Mouse (Mus musculus): ENCODE results near the gene Olfr545. TPM values are rescaled to one million over a fixed set of nuclear protein-coding genes. Genes with fewer than 3 reads are reported as not detected.

Gene Olfr545
- total RNA-seq, 2 experiments from 2014 or later, result not detected

- DNase-seq (ENCODE audit: low spot score in 2 of 2), result no peak
Measured at GRCm38 (mm10) chr7:102479368-102480078, 19.9 kb downstream of the Olfr545 start.

DNA sequence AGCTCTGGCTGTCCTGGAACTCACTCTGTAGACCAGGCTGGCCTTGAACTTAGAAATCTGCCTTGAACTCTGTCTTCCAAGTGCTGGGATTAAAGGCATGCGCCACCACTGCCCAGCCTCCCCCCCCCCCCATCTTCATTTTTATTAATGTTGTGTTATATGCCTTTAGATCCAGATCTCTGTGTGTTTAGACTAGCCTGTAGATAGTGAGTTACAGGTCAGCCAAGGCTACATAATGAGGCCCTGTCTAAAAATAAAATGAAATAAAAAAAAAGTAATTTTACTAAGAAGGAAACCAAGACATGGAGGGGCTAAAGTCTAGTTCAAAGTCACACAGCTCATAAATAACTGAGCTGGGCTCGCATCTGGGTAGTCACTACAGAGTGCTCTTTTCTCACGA, 20.4 kb downstream of the Olfr545 start:
- DNase-seq (ENCODE audit: low spot score in 2 of 2), result no peak

GRCm38 (mm10) chr7:102478425-102478824, 20.9 kb downstream of the Olfr545 start:
- no peak for DNase-seq (ENCODE audit: low spot score in 2 of 2)

DNA sequence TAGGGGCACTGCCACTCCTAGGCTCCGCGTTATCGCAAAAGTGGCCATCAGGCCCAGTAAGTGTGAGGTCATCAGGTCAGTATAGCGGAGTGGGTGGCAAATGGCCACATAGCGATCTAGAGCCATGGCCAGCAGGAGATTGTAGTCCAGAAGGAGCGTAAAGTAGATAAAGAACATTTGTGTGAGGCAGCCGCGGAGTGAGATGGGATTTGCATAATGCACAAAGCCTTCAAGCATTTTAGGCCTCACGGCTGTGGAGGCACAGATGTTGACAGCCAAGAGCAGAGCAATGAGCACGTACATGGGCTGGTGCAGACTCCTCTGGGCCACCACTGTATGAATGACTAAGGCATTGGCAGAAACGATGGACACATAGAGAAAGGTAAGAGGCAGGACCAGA, 22.0 kb downstream of the Olfr545 start:
- no peak for DNase-seq (ENCODE audit: low spot score in 2 of 2)

GRCm38 (mm10) chr7:102476601-102477000, 22.8 kb downstream of the Olfr545 start:
- DNase-seq (ENCODE audit: low spot score in 2 of 2), result no peak

- DNase-seq (ENCODE audit: low spot score in 2 of 2), result no peak
Measured at GRCm38 (mm10) chr7:102472675-102473074, 26.7 kb downstream of the Olfr545 start.

DNA sequence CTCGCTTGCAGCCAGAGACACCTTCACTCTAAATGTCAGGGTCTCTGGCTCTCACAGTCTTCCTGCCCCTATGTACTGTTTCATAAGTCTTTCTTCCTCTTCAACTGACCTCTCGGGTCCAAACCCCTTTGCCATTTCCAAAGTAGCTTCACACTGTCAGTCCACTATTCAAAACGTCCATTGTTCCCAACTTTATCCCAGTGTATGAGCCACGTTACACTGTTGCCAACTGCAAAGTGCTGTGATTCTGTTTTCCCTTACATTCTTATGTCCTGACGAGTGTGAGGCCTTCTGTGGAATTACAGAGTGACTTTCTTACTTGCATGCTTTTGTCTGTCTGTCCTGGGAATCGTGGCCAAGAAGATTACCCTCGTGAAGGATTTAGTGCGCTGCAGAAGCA, 31.8 kb downstream of the Olfr545 start:
- DNase-seq (ENCODE audit: low spot score in 2 of 2), result no peak

DNA sequence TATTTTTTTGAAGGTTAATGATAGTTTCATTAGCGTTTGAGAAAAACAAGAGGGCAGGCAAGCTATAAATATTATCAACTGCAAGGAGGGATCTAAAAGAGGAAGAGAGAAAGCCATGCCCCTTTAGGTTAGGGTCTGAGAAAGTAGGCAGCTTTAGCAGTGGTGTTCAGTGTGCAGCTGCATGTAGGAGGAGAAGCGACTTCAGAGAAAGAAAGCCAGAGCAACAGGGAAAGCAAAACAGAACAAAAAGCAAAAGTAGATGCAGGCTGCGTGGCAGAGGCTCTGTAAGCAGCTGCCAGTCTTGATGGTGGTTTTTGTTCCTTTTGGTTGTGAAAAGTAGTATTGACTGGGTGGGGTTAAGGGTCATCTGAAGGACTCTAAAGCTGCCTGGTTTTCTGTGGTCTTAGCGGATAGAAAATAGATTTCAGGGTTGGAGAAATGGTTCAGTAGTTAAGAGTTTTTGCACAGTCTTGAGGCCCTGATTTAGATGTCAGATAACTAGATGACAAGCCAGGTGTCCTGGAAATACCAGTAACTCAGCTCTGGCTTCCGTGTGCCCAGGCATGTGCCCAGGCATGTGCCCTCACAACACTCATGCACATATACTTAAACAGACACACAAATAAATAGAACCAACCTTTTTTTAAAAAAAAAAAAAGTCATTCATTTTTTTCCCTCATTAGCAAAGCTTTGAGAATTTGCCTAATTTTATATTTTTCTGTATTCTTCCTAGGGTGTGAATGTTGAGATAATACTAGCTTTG, 40.6 kb downstream of the Olfr545 start:
- DNase-seq (ENCODE audit: low spot score in 2 of 2), result no peak

DNA sequence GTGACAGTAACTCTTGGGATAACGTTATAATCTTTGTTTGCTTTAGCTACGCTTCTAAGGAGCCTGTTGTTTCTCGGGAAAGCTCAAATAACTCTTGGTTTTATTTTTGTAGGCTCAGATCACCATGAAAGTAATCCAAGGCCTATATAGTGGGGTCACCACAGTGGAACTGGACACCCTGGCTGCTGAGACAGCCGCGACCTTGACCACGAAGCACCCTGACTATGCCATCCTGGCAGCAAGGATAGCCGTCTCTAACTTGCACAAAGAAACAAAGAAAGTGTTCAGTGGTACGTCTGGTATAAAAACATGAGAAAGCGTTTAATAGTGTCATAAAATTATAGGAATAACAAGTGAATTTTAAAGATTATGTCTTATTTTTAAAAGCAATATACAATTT, 52.9 kb downstream of the Olfr545 start:
- no peak for DNase-seq (ENCODE audit: low spot score in 2 of 2)

GRCm38 (mm10) chr7:102444301-102444700, 55.1 kb downstream of the Olfr545 start:
- DNase-seq (ENCODE audit: low spot score in 2 of 2), result no peak

DNA sequence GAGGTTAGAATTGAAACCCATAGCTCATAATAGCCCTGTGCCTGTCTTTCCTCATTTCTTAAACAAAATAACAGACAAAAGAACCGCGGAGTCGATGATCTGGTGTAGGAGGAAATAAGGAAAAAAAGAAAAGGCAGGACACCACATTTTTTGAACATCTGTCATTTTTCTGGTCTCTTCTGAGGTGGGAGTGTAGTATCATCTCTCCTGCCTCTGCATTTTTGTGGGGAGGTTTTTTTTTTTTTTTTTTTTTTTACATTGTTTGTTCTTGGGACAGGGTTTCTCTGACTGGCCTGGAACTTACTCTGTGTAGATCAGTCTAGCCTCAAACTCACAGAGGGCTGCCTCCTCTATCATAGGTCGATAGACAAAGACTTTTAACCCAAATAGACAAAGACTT, 56.9 kb downstream of the Olfr545 start:
- no peak for DNase-seq (ENCODE audit: low spot score in 2 of 2)

GRCm38 (mm10) chr7:102441657-102442391, 57.5 kb downstream of the Olfr545 start, which contains the start of gene Rrm1:
Gene Rrm1 (plus strand): TSS chr7:102441695.
- DNase-seq (ENCODE audit: low spot score in 2 of 2), result peak; percentile 93 to 98

Other genes starting within 250 kb of the Olfr545 start
- 10 to 100 TPM; 23.4 to 25.8 TPM for gene Rhog, start 243.5 kb downstream of the Olfr545 start, total RNA-seq (2021)
- 10 to 100 TPM; 65.6 to 66.1 TPM for gene Stim1, start 231.8 kb downstream of the Olfr545 start, total RNA-seq (2021)
- gene Rrm1, start 57.9 kb downstream of the Olfr545 start, total RNA-seq (2021), result 10 to 100 TPM; 12.1 to 12.9 TPM
- not detected for gene Olfr543, start 17.9 kb downstream of the Olfr545 start, total RNA-seq (2021)
- not detected for gene Olfr544, start 11.3 kb downstream of the Olfr545 start, total RNA-seq (2021)
- not detected for gene Olfr547, start 35.2 kb upstream of the Olfr545 start, total RNA-seq (2021)
- gene Olfr548-ps1, start 41.3 kb upstream of the Olfr545 start, total RNA-seq (2021), result not detected
- gene Olfr549, start 50.3 kb upstream of the Olfr545 start, total RNA-seq (2021), result not detected
- 1 to 10 TPM; 2.5 to 3.2 TPM for gene Trim21, start 65.9 kb upstream of the Olfr545 start, total RNA-seq (2021)
- 1 to 10 TPM; 2.8 to 2.9 TPM for gene Olfr550, start 71.9 kb upstream of the Olfr545 start, total RNA-seq (2021)
- not detected for gene Olfr551, start 92.3 kb upstream of the Olfr545 start, total RNA-seq (2021)
- under 1 TPM in 1 of 2 experiments, not detected in 1; 0.12 TPM for gene Olfr552, start 98.2 kb upstream of the Olfr545 start, total RNA-seq (2021)
- gene Olfr553, start 118.6 kb upstream of the Olfr545 start, total RNA-seq (2021), result not detected
- not detected for gene Olfr554, start 138.9 kb upstream of the Olfr545 start, total RNA-seq (2021)
- not detected for gene Olfr555, start 159.2 kb upstream of the Olfr545 start, total RNA-seq (2021)
- under 1 TPM in 1 of 2 experiments, not detected in 1; 0.09 TPM for gene Olfr556, start 165.3 kb upstream of the Olfr545 start, total RNA-seq (2021)
- 1 to 10 TPM; 5.5 to 6.4 TPM for gene Trim68, start 187.8 kb upstream of the Olfr545 start, total RNA-seq (2021)
- under 1 TPM; 0.19 to 0.21 TPM for gene Olfr557, start 196.3 kb upstream of the Olfr545 start, total RNA-seq (2021)
- gene Olfr558, start 202.6 kb upstream of the Olfr545 start, total RNA-seq (2021), result under 1 TPM; 0.41 to 0.45 TPM
- gene Olfr33, start 219.5 kb upstream of the Olfr545 start, total RNA-seq (2021), result not detected
- gene Olfr559, start 227.9 kb upstream of the Olfr545 start, total RNA-seq (2021), result not detected

Measured in layer of hippocampus, postnatal 14 days (tissue).